Mouse (Mus musculus) MEL (cell line): Measurements from ENCODE around the gene 1700003H04Rik. TPM values are rescaled to one million over a fixed set of nuclear protein-coding genes. Genes with fewer than 3 reads are reported as not detected.

ENCODE experiments used
- DNase-seq: peaks from one replicate; pipeline ENCODE4 v3.0.0; 2011; ENCODE audit warnings: low read depth, low spot score
- H3K27ac ChIP-seq: 2 replicates; pipeline ENCODE4 v1.5.1; 2012; ENCODE audit warnings: low read depth, mild to moderate bottlenecking, control low read depth, low read length, moderate library complexity; ENCODE audit not compliant: control insufficient read depth
- H3K27me3 ChIP-seq, 2 experiments: fragments of 150-350 bp in 1 of 2; sonication (generic) in 1 of 2; 2 replicates each; pipeline ENCODE4 v1.6.1; 2012; ENCODE audit warnings: low read length in 2 of 2, mild to moderate bottlenecking in 2 of 2, improper control_type of control experiment in 1 of 2, moderate library complexity in 1 of 2; ENCODE audit not compliant: insufficient read depth in 2 of 2, control insufficient read depth in 1 of 2
- H3K36me3 ChIP-seq, 2 experiments: 2 replicates each; pipeline ENCODE4 v1.6.1; 2012 to 2014; ENCODE audit warnings: low read length in 2 of 2, improper control_type of control experiment in 1 of 2, inconsistent platforms in 1 of 2, mild to moderate bottlenecking in 1 of 2; ENCODE audit not compliant: insufficient read depth in 2 of 2, control insufficient read depth in 1 of 2
- H3K4me1 ChIP-seq, 2 experiments: fragments of 150-350 bp in 1 of 2; sonication (generic) in 1 of 2; 2 replicates each; pipeline ENCODE4 v1.6.1; 2012; ENCODE audit warnings: low read length in 2 of 2, improper control_type of control experiment in 1 of 2, mild to moderate bottlenecking in 1 of 2; ENCODE audit not compliant: insufficient read depth in 2 of 2, control insufficient read depth in 1 of 2
- H3K4me3 ChIP-seq, 2 experiments: fragments of 150-350 bp in 1 of 2; sonication (generic) in 1 of 2; 2 replicates each; pipeline ENCODE4 v1.5.1; 2012; ENCODE audit warnings: low read depth in 2 of 2, low read length in 2 of 2, mild to moderate bottlenecking in 2 of 2, moderate library complexity in 2 of 2, control low read depth in 1 of 2, improper control_type of control experiment in 1 of 2; ENCODE audit not compliant: control insufficient read depth in 1 of 2, insufficient read depth in 1 of 2
- H3K79me2 ChIP-seq: 2 replicates; pipeline ENCODE4 v1.6.1; 2012; ENCODE audit warnings: mild to moderate bottlenecking, low read length, moderate library complexity; ENCODE audit not compliant: control insufficient read depth, poor library complexity, insufficient read depth
- H3K9ac ChIP-seq: 2 replicates; pipeline ENCODE4 v1.6.1; 2012; ENCODE audit warnings: low read depth, mild to moderate bottlenecking, control low read depth, low read length, moderate library complexity; ENCODE audit not compliant: control insufficient read depth, poor library complexity, severe bottlenecking
- H3K9me3 ChIP-seq: fragments of 150-350 bp; sonication (generic); replicated peaks from 2 replicates; pipeline ENCODE4 v1.6.1; 2012; ENCODE audit warnings: mild to moderate bottlenecking, low read length, improper control_type of control experiment, moderate library complexity; ENCODE audit not compliant: insufficient read depth
- BHLHE40 ChIP-seq: IDR thresholded peaks from 2 replicates; pipeline ENCODE4 v1.6.1; 2012; ENCODE audit warnings: low read depth, mild to moderate bottlenecking, inconsistent platforms, low read length, improper control_type of control experiment, borderline replicate concordance
- CTCF ChIP-seq, 3 experiments: IDR thresholded peaks in 2 of 3; conservative IDR thresholded peaks in 1 of 3; 2 replicates each; pipeline ENCODE4 v1.5.1; 2011 to 2012; ENCODE audit warnings: low read length in 3 of 3, low read depth in 2 of 3, mild to moderate bottlenecking in 2 of 3, improper control_type of control experiment in 1 of 3, inconsistent platforms in 1 of 3, mixed read lengths in 1 of 3, moderate library complexity in 1 of 3; ENCODE audit not compliant: control insufficient read depth in 1 of 3, insufficient read depth in 1 of 3, poor library complexity in 1 of 3, severe bottlenecking in 1 of 3
- EP300 ChIP-seq, 2 experiments: IDR thresholded peaks; 2 replicates each; pipeline ENCODE4 v1.6.1; 2011; ENCODE audit warnings: improper control_type of control experiment in 2 of 2, low read length in 2 of 2, low read depth in 1 of 2, mild to moderate bottlenecking in 1 of 2
- ETS1 ChIP-seq: IDR thresholded peaks from 2 replicates; pipeline ENCODE4 v1.6.1; 2012; ENCODE audit warnings: low read depth, mild to moderate bottlenecking, inconsistent platforms, low read length, improper control_type of control experiment, moderate library complexity
- GATA1 ChIP-seq: IDR thresholded peaks from 2 replicates; pipeline ENCODE4 v1.6.1; 2011; ENCODE audit warnings: low read depth, low read length, improper control_type of control experiment
- HCFC1 ChIP-seq: IDR thresholded peaks from 2 replicates; pipeline ENCODE4 v1.6.1; 2012; ENCODE audit warnings: low read depth, mild to moderate bottlenecking, inconsistent platforms, low read length, improper control_type of control experiment, moderate library complexity
- JUND ChIP-seq: IDR thresholded peaks from 2 replicates; pipeline ENCODE4 v1.6.1; 2011; ENCODE audit warnings: low read depth, mild to moderate bottlenecking, improper control_type of control experiment, low read length
- KAT2A ChIP-seq: conservative IDR thresholded peaks from 2 replicates; pipeline ENCODE4 v1.6.1; 2012; ENCODE audit warnings: low read depth, low read length, improper control_type of control experiment, inconsistent platforms
- MXI1 ChIP-seq: IDR thresholded peaks from 2 replicates; pipeline ENCODE4 v1.6.1; 2011; ENCODE audit warnings: mild to moderate bottlenecking, low read depth, low read length, improper control_type of control experiment
- MYB ChIP-seq: IDR thresholded peaks from 2 replicates; pipeline ENCODE4 v1.6.1; 2011; ENCODE audit warnings: mild to moderate bottlenecking, low read depth, low read length, improper control_type of control experiment
- MYC ChIP-seq: IDR thresholded peaks from 2 replicates; pipeline ENCODE4 v1.6.1; 2011; ENCODE audit warnings: low read depth, mild to moderate bottlenecking, low read length, improper control_type of control experiment, moderate library complexity
- NELFE ChIP-seq: IDR thresholded peaks from 2 replicates; pipeline ENCODE4 v1.6.1; 2011; ENCODE audit warnings: low read depth, low read length, improper control_type of control experiment
- NRF1 ChIP-seq: IDR thresholded peaks from 2 replicates; pipeline ENCODE4 v1.6.1; 2014; ENCODE audit warnings: low read depth, mild to moderate bottlenecking, inconsistent platforms, low read length, improper control_type of control experiment, moderate library complexity; ENCODE audit not compliant: poor library complexity, insufficient read depth, severe bottlenecking
- POLR2A ChIP-seq, 2 experiments: IDR thresholded peaks; 2 replicates each; pipeline ENCODE4 v1.6.1; 2011 to 2012; ENCODE audit warnings: low read length in 2 of 2, mild to moderate bottlenecking in 2 of 2, control low read depth in 1 of 2, improper control_type of control experiment in 1 of 2, low read depth in 1 of 2, moderate library complexity in 1 of 2; ENCODE audit not compliant: control insufficient read depth in 1 of 2, insufficient read depth in 1 of 2, poor library complexity in 1 of 2
- POLR2AphosphoS5 ChIP-seq: IDR thresholded peaks from 2 replicates; pipeline ENCODE4 v1.6.1; 2012; ENCODE audit warnings: low read depth, borderline replicate concordance, mild to moderate bottlenecking, inconsistent platforms, low read length, moderate library complexity, mixed read lengths
- RAD21 ChIP-seq: IDR thresholded peaks from 2 replicates; pipeline ENCODE4 v1.6.1; 2011; ENCODE audit warnings: mild to moderate bottlenecking, low read depth, low read length, improper control_type of control experiment
- RCOR1 ChIP-seq: IDR thresholded peaks from 2 replicates; pipeline ENCODE4 v1.6.1; 2012; ENCODE audit warnings: low read depth, mild to moderate bottlenecking, inconsistent platforms, low read length, improper control_type of control experiment
- SMC3 ChIP-seq: IDR thresholded peaks from 2 replicates; pipeline ENCODE4 v1.6.1; 2011; ENCODE audit warnings: low read depth, low read length, improper control_type of control experiment
- TAL1 ChIP-seq: IDR thresholded peaks from 2 replicates; pipeline ENCODE4 v1.6.1; 2012; ENCODE audit warnings: mild to moderate bottlenecking, inconsistent platforms, low read length, moderate library complexity, mixed read lengths
- TCF12 ChIP-seq: IDR thresholded peaks from 2 replicates; pipeline ENCODE4 v1.6.1; 2014; ENCODE audit warnings: low read depth, mild to moderate bottlenecking, inconsistent platforms, low read length, improper control_type of control experiment, moderate library complexity
- UBTF ChIP-seq: IDR thresholded peaks from 2 replicates; pipeline ENCODE4 v1.6.1; 2012; ENCODE audit warnings: low read depth, mild to moderate bottlenecking, inconsistent platforms, low read length, improper control_type of control experiment, moderate library complexity, borderline replicate concordance; ENCODE audit not compliant: insufficient read depth
- USF2 ChIP-seq, 2 experiments: IDR thresholded peaks; 2 replicates each; pipeline ENCODE4 v1.6.1; 2011 to 2012; ENCODE audit warnings: improper control_type of control experiment in 2 of 2, low read length in 2 of 2, borderline replicate concordance in 1 of 2, inconsistent platforms in 1 of 2, low read depth in 1 of 2, mild to moderate bottlenecking in 1 of 2; ENCODE audit not compliant: insufficient read depth in 1 of 2
- ZC3H11A ChIP-seq: IDR thresholded peaks from 2 replicates; pipeline ENCODE4 v1.6.1; 2012; ENCODE audit warnings: low read depth, mild to moderate bottlenecking, inconsistent platforms, low read length, improper control_type of control experiment
- ZMIZ1 ChIP-seq: IDR thresholded peaks from 2 replicates; pipeline ENCODE4 v1.6.1; 2012; ENCODE audit warnings: low read depth, mild to moderate bottlenecking, inconsistent platforms, low read length, improper control_type of control experiment, moderate library complexity
- polyA plus RNA-seq, 2 experiments: library from polyadenylated mRNA; stranded (reverse) in 1 of 2; unstranded in 1 of 2; fragments of >175 nt in 1 of 2; fragments of >200 nt in 1 of 2; gene quantifications; 2 replicates each; pipeline versions ENCODE4 v1.2.1 to v1.2.4; 2012; ENCODE audit warnings: low replicate concordance in 2 of 2, low read depth in 1 of 2; ENCODE audit not compliant: insufficient read length in 2 of 2, insufficient read depth in 1 of 2, missing spikeins in 1 of 2
- total RNA-seq: library from RNA; depleted of rRNA; stranded (reverse); fragments of 300-350 nt; gene quantifications from 2 replicates; pipeline ENCODE4 v1.2.3, GENCODE M21; 2012

Gene 1700003H04Rik
- total and polyA plus RNA-seq, 3 experiments: not detected

DNA sequence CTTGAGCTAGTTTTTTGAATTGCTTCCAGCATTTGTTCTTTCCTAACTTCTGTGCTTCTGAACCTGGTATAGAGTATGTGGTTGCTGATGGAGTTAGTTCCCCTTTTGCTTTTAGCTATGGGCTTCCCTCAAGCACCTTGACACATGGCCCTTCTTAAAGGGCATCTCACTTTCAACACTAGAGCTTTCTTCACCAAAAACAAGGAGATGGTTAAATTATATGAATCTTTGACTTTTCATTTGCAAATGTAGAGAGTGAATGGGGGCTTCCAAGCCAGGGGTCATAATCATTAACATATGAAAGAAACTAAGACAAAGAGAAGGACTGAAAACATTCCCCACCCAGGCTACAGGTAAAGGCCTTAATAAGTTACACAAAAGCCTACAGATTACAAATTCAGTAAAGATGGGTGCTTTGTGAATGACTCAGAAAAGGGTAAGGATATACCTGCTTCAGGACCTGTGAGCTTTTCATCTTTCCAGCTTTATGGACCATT lies 25.2 kb upstream of the 1700003H04Rik start:
- H3K4me3 ChIP-seq: no peak overlapping the region
- H3K4me1 ChIP-seq: no peaks in the 10 kb centered on the region
- H3K9me3 ChIP-seq: no peaks in the 10 kb centered on the region
- H3K36me3 ChIP-seq: no peaks in the 10 kb centered on the region
- no peak overlapping the region for H3K9ac ChIP-seq
- TF ChIP-seq TCF12 (no peak), ZMIZ1 (no peak), USF2 (IDR thresholded peaks at IDR 0.05; ENCODE audit: borderline replicate concordance in 1 of 2, insufficient read depth in 1 of 2, low read depth in 1 of 2, low read length in 2 of 2) (no peak), CTCF (IDR thresholded peaks at IDR 0.05 in 2 of 3, conservative IDR thresholded peaks at IDR 0.05 in 1 of 3; ENCODE audit: control insufficient read depth in 1 of 3, insufficient read depth in 1 of 3, low read depth in 2 of 3, low read length in 3 of 3, poor library complexity in 1 of 3, severe bottlenecking in 1 of 3) (no peak), KAT2A (no peak), NRF1 (no peak), RCOR1 (no peak), BHLHE40 (no peak), HCFC1 (no peak), JUND (no peak)
- DNase-seq: peak; percentile 57
- no peaks in the 10 kb centered on the region for H3K79me2 ChIP-seq
- H3K27me3 ChIP-seq: no peaks in the 10 kb centered on the region
- no peak overlapping the region for H3K27ac ChIP-seq

DNA sequence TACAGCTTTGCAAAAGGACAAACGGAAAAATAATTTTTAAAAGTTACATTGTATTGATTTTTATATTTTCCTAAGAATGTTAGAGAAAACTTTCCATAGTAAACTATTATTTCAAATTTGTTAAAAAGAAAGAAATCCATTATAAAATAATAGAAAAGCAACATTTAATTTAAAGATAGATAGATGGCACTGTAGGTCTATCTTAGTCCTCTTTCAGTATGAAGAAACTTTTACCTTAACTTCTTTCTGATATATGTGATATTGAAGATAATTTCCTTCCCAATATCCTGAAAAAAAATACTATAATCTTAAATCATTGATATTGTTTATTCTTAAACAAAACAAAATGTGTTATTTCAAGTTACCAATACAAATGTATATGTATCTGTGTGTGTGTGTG lies 24.6 kb upstream of the 1700003H04Rik start:
- Histone ChIP-seq H3K36me3 (no peaks in the 10 kb centered on the region), H3K27me3 (no peaks in the 10 kb centered on the region), H3K9ac (no peak overlapping the region), H3K27ac (no peak overlapping the region), H3K4me1 (no peaks in the 10 kb centered on the region)
- TF ChIP-seq RAD21 (peak; percentile 54), CTCF (IDR thresholded peaks at IDR 0.05 in 2 of 3, conservative IDR thresholded peaks at IDR 0.05 in 1 of 3; ENCODE audit: control insufficient read depth in 1 of 3, insufficient read depth in 1 of 3, low read depth in 2 of 3, low read length in 3 of 3, poor library complexity in 1 of 3, severe bottlenecking in 1 of 3) (0 out of 6 replicates have a peak, but pooled peaks of 1 of the 3 experiments have one; percentile 5), NELFE (no peak), TCF12 (no peak), POLR2A (IDR thresholded peaks at IDR 0.05; ENCODE audit: control insufficient read depth in 1 of 2, insufficient read depth in 1 of 2, low read depth in 1 of 2, low read length in 2 of 2, poor library complexity in 1 of 2) (no peak)
- TF ChIP-seq, all 39 proteins: peak for 2
- Histone ChIP-seq H3K79me2 (no peaks in the 10 kb centered on the region), H3K9me3 (no peaks in the 10 kb centered on the region), H3K4me3 (no peak overlapping the region)
- DNase-seq: no peak

DNA sequence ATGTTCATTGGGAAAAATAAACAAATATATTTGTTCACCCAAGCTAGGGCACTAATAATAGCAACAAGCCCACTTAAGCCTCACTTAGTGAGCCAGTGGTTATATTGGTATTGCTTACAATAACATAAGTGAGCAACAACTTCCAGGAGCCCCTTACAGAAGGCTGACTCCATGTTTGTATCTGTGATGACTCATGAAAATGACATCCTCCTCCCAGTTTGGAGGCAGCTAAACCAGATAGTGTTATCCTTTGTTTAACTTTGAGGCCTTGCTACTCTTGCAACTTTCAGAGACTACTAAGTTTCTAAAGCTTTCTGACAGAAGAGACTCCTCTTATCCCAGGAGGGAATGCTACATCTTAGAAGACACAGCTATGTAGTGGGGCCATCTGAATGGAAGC lies 16.9 kb upstream of the 1700003H04Rik start:
- Histone ChIP-seq H3K4me3 (no peak overlapping the region), H3K36me3 (no peaks in the 10 kb centered on the region), H3K27ac (no peak overlapping the region), H3K27me3 (no peaks in the 10 kb centered on the region), H3K9me3 (no peaks in the 10 kb centered on the region), H3K9ac (no peak overlapping the region), H3K4me1 (no peaks in the 10 kb centered on the region), H3K79me2 (no peaks in the 10 kb centered on the region)
- peak; percentile 28 for DNase-seq
- no peak for TF ChIP-seq TAL1
- no peak for TF ChIP-seq MYC
- TF ChIP-seq ETS1: no peak
- no peak for TF ChIP-seq SMC3
- no peak for TF ChIP-seq MXI1
- TF ChIP-seq POLR2AphosphoS5: no peak
- no peak for TF ChIP-seq MYB
- TF ChIP-seq GATA1: no peak
- no peak for TF ChIP-seq KAT2A
- TF ChIP-seq BHLHE40: no peak
- TF ChIP-seq EP300 (IDR thresholded peaks at IDR 0.05; ENCODE audit: low read depth in 1 of 2, low read length in 2 of 2): no peak
- no peak for TF ChIP-seq JUND
- TF ChIP-seq ZC3H11A: no peak
- no peak for TF ChIP-seq UBTF
- no peak for TF ChIP-seq HCFC1
- TF ChIP-seq NELFE: no peak
